Mouse (Mus musculus) urinary bladder, postnatal 36 days (tissue): ENCODE results near the gene Gm45062.
A peak's percentile ranks its signal among the peaks of the same experiment; 100 is the strongest.

Experiments used
- DNase-seq, 2 experiments: peaks; one replicate each; pipeline ENCODE4 v3.0.0; 2022; ENCODE audit warnings: low spot score in 2 of 2, mixed read lengths in 1 of 2

Gene Gm45062

GRCm38 (mm10) chr6:8259004-8259666, at the start of gene Gm45062, which contains the start of the genes Rpa3 and Umad1:
Gene Gm45062, plus strand, starts transcription at chr6:8259450.
Gene Rpa3, minus strand, starts transcription at chr6:8259173.
Gene Umad1, plus strand, starts transcription at chr6:8259288.
- peak; percentile 94 to 98 for DNase-seq

GRCm38 (mm10) chr6:8209866-8210186, 49.4 kb upstream of the Gm45062 start:
- no peak for DNase-seq

GRCm38 (mm10) chr6:8210661-8211060, 48.6 kb upstream of the Gm45062 start:
- no peak for DNase-seq

- no peak for DNase-seq
Observed at GRCm38 (mm10) chr6:8227035-8227434, 32.2 kb upstream of the Gm45062 start.

- DNase-seq: no peak
Observed at GRCm38 (mm10) chr6:8228596-8228995, 30.7 kb upstream of the Gm45062 start.

- no peak for DNase-seq
Observed at GRCm38 (mm10) chr6:8258316-8258715, 934 bp upstream of the Gm45062 start.

GRCm38 (mm10) chr6:8259667-8260044, 406 bp downstream of the Gm45062 start:
- DNase-seq: no peak

GRCm38 (mm10) chr6:8271047-8271446, 11.8 kb downstream of the Gm45062 start:
- DNase-seq: no peak

- DNase-seq: peak; percentile 29 to 44
Observed at GRCm38 (mm10) chr6:8274387-8275054, 15.3 kb downstream of the Gm45062 start.

- DNase-seq: peak; percentile 62 to 66
Observed at GRCm38 (mm10) chr6:8275098-8275497, 15.8 kb downstream of the Gm45062 start.

- DNase-seq: no peak
Observed at GRCm38 (mm10) chr6:8276431-8276830, 17.2 kb downstream of the Gm45062 start.

GRCm38 (mm10) chr6:8278426-8279002, 19.3 kb downstream of the Gm45062 start:
- DNase-seq: no peak

GRCm38 (mm10) chr6:8283255-8283654, 24.0 kb downstream of the Gm45062 start:
- no peak for DNase-seq

GRCm38 (mm10) chr6:8285401-8285960, 26.2 kb downstream of the Gm45062 start:
- no peak for DNase-seq

GRCm38 (mm10) chr6:8286146-8286545, 26.9 kb downstream of the Gm45062 start:
- DNase-seq: no peak

- no peak for DNase-seq
Observed at GRCm38 (mm10) chr6:8288755-8289580, 29.7 kb downstream of the Gm45062 start.

- no peak for DNase-seq
Observed at GRCm38 (mm10) chr6:8294048-8294784, 35.0 kb downstream of the Gm45062 start.

- no peak for DNase-seq
Observed at GRCm38 (mm10) chr6:8299066-8299863, 40.0 kb downstream of the Gm45062 start.

GRCm38 (mm10) chr6:8307878-8308775, 48.9 kb downstream of the Gm45062 start:
- no peak for DNase-seq
